Mouse (Mus musculus): ENCODE data around the gene Bola2.

DNA sequence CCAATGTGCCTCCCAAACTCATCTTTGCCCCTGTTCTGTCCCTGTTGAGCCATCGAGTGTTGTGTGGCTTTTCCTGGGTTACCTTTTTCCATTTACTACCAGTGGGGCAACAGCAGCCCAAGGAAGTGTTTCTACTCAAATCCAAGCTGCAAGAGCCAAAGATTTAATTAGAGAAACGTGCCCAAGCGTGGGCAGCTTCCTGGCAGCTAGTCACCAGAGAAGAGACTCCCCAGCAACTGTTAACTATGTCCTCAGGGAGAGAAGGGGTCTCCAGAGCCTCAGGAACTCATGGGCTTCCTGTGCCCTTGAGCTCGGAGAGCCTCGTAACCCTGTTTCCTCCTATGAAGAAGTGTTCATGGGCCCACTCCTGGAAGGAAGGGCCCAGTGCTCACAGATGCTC lies 45.8 kb downstream of the Bola2 start:
- no peak for TF ChIP-seq CTCF (IDR thresholded peaks at IDR 0.05 in 2 of 3, conservative IDR thresholded peaks at IDR 0.05 in 1 of 3; ENCODE audit: control insufficient read depth in 1 of 3, insufficient read depth in 1 of 3, low read depth in 2 of 3, low read length in 3 of 3, poor library complexity in 1 of 3, severe bottlenecking in 1 of 3)
- no peak for TF ChIP-seq MYC (IDR thresholded peaks at IDR 0.05; ENCODE audit: low read depth, low read length)
- TF ChIP-seq MAFK (IDR thresholded peaks at IDR 0.05; ENCODE audit: borderline replicate concordance, low read depth, low read length): no peak
- TF ChIP-seq ZNF384 (IDR thresholded peaks at IDR 0.05; ENCODE audit: low read depth, low read length): no peak
- no peak for TF ChIP-seq KAT2A (conservative IDR thresholded peaks at IDR 0.05; ENCODE audit: low read depth, low read length)
- no peak for TF ChIP-seq JUND (IDR thresholded peaks at IDR 0.05; ENCODE audit: low read depth, low read length)
- TF ChIP-seq UBTF (IDR thresholded peaks at IDR 0.05; ENCODE audit: borderline replicate concordance, insufficient read depth, low read depth, low read length): no peak
- TF ChIP-seq RCOR1 (IDR thresholded peaks at IDR 0.05; ENCODE audit: low read depth, low read length): no peak
- TF ChIP-seq EP300 (IDR thresholded peaks at IDR 0.05; ENCODE audit: low read depth in 1 of 2, low read length in 2 of 2): no peak
- TF ChIP-seq ZC3H11A (IDR thresholded peaks at IDR 0.05; ENCODE audit: low read depth, low read length): no peak
- no peak for TF ChIP-seq TCF12 (IDR thresholded peaks at IDR 0.05; ENCODE audit: low read depth, low read length)

All from MEL (cell line).